Mouse (Mus musculus): ENCODE measurements at regions not wholly inside any gene's neighbourhood (a gene's known extent, or its start where the extent isn't known, plus 50 kb on each side); places are given as distances from the start of the nearest gene placed in this dataset.

DNA sequence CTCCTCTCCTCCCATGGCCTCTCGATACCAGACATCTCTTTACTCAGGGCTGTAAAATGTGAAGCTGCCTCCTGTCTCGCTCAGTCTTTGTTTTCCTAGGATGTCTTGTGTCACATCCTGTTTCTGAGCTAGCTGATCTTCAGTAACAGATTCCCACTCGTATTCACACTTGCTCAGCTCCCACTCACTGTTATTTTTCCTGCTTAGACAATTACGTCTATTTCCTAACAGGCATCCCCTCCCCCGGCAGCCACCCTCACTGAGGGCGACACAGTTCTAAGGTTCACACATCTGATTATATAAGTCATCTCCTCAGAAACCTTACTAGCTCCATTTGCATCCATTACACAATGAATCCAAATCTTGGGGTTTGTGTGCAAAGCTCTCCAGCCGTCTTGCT is 74.9 kb upstream of the Pde7b start:
- TF ChIP-seq EP300 (IDR thresholded peaks at IDR 0.05; ENCODE audit: low read depth) (no peak), CTCF (IDR thresholded peaks at IDR 0.05; ENCODE audit: low read depth) (no peak)

All from liver, embryonic 14.5 days (tissue).